Mouse (Mus musculus) liver, adult 2 months (tissue): Measurements from ENCODE around the gene Ift88.

ENCODE experiments used
- CTCF ChIP-seq: fragments of 200-500 bp; IDR thresholded peaks from 2 replicates; pipeline ENCODE4 v1.5.1; 2011; ENCODE audit warnings: low read depth, low read length, control low read depth
- POLR2A ChIP-seq: fragments of 200-500 bp; IDR thresholded peaks from 2 replicates; pipeline ENCODE4 v1.6.1; 2011; ENCODE audit warnings: low read length, control low read depth; ENCODE audit not compliant: insufficient read depth; ENCODE audit errors: extremely low read depth

DNA sequence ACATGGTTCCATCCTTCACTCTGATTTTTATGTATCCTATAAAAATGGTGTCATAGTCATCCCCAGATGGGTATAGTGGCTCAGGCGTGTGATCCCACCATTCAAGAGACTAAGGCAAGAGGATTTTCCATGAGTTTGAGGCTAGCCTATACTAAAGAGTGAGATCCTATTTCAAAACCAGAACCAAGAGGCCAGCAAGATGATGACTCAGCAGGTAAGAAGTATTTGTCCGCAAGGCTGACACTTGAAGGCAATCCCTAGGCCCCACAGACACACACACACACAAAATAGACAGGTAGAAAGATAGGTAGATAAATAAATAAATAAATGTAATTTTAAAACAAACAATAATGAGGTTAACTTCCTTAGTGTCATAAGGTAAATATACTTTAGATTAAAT lies 58.4 kb downstream of the Ift88 start:
- no peak for TF ChIP-seq POLR2A
- TF ChIP-seq CTCF, result no peak
